Mouse (Mus musculus) bone marrow macrophage, adult 2 months (primary cell): Measurements from ENCODE around the gene Dnaja1.

Experiments
- CTCF ChIP-seq: IDR thresholded peaks from 2 replicates; pipeline ENCODE4 v1.5.1; 2012; ENCODE audit warnings: low read depth, mild to moderate bottlenecking, low read length, moderate library complexity
- POLR2A ChIP-seq: IDR thresholded peaks from 2 replicates; pipeline ENCODE4 v1.6.1; 2012; ENCODE audit warnings: mild to moderate bottlenecking, low read depth, low read length, borderline replicate concordance

GRCm38 (mm10) chr4:40781797-40782495 lies 60.0 kb downstream of the Dnaja1 start:
- no peak for TF ChIP-seq CTCF
- no peak for TF ChIP-seq POLR2A
